Mouse (Mus musculus): ENCODE data around the gene Ccr10.

Gene Ccr10

DNA sequence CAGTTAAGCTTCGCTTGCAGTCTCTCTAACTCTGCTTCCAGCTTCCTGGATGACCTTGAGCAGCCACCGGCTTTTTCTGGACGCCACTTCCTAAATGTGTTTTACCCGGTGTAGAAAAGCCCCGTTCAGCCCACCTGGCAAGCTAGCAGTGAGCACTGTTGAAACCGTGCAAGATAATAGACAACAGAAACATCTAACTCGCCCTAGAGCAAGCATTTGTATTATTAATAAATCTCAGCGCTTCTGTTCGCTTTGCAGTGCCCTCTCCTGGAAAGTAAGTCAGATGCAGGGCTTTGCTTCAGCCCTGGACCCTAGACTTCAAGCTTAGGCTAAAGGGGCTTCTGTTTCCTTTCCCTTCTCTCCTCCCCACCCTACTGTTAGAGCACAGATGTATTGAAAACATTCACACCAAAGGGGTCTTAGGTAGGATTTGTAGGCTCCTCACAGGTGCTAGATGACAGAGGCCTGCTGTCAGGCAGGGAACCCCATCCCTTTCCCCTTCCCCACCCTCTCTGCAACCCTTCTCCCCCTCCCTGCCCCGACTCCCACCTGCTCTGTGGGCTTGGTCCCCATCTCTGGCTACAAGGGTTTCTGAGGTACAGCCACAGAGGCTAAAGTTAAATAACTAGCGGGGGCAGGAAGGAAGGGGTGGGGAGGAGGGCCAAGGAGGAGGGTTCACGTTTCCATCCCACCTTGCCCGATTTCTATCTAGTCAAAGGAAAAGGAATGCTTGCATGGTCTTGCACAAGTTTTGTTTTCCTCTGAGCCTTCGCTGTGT is at the start of gene Ccr10:
Gene Ccr10, minus strand, starts transcription at position 593 of the 778 bp plus-strand sequence.
- no peak for DNase-seq (ENCODE audit: low spot score in 2 of 2)

DNA sequence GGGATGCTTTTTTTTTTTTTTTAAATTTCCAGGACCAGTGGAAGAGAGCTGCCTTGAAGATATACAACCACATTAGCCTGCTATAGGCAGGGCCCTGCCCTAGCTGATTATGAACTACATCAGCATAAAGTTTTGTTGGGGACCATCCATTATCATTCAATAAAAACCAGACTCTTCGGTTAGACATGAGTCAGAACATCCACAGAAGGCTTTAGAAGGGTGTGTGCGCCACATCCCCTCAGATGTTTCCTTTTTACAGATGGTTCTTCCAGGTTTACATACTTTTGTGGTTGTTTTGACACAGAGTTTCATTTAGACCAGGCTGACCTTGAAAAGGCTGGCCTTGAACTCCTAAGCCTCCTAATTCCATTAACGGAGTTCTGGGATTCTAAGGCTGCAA is 49.1 kb upstream of the Ccr10 start:
- DNase-seq (ENCODE audit: low spot score in 2 of 2) = no peak

DNA sequence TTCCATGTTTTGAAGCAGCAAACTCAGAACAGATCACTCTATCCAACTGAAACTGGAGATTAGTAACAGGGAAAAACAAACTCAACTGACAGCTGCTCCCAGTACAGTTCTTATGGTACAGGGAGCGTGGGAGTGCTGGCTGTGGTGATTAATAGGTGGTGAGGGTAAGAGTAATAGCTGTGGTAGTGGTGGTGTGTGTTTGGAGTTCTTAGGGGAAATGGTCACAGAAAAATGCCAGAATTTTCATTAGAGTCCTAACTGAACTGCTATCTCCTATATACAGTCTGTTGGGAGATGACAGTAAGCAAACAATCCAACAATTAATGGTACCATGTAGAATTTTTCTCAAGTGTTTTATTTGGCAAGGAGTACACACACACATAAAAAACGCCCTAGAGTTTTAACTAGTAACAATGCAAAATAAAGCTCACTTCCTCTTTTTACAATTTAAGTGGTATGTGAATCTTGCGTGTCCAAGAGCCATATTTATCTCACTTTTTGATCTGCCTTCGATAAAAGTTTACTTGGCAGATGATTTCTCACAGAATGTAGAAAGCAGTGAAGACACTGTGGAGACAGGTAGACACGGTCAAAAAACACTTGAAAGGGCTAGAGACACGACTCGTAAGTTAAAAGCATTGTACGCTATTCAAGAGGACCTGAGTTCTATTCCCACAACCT is 46.2 kb upstream of the Ccr10 start:
- DNase-seq (ENCODE audit: low spot score in 2 of 2) = no peak

DNA sequence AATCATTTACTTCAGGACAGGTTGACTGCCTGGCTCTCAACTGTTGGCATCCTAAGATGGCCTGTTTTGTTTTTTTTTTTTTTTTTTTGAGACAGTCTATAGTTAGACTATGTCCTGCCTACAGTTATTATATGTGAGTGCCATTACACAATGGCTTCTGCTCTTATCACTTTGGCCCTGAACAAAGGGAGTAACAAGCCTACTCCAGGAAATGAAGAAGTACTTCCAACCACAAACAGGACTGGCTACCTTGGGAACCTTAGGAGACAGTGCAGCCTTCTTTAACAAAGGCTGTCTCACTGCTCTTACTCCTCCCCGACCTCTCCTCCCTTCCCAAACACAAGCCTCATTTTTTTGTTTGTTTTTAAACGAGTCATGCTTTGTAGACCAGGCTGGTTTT is 45.6 kb upstream of the Ccr10 start:
- no peak for DNase-seq (ENCODE audit: low spot score in 2 of 2)

DNA sequence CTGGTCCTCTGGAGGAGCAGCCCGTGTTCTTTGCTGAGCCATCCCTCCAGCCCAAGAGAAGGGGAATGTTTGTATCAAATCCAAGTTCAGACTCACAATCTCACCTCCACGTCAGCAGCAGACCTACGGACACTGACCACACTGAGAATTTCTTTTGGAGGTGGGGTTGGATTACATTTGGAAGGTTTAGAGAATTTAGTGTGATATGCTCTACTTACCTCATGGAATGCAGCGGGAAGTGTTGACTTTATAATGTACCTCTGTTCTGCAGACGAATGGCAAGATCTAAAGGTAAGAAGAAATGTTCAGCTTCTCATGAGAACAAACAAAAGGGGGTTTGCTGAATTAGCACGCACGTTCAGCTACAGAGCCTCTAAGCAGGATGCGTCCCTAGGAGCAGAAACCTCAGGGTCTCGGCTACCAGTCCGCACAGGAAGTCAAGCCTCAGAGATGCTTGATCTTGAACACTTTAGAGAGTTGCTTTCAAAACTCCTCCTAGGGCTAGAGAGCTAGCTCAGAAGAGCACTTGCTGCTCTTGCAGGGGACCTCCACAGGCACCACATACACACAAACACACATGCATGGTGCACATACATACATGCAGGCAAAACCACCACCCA is 43.3 kb upstream of the Ccr10 start:
- no peak for DNase-seq (ENCODE audit: low spot score in 2 of 2)

DNA sequence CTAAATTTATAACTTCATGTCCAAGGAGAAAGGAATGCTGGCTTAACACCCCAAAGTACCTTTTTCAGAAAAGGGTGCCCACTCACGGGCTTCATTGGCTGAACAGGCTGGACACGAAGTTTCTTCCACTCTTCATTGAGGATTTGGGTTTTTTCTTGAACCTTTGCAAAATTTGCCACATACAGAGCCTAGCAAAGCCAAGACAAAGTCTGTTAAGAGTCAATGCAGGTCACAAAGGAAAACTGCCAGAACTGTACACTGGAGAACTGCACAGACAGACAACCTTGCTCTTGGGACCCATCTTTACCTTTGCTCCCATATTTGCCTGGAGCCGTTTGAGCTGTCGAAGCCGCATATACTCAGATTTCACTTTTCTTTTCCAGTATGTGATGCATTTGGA is 41.7 kb upstream of the Ccr10 start:
- no peak for DNase-seq (ENCODE audit: low spot score in 2 of 2)

GRCm38 (mm10) chr11:101211970-101212369 is 36.7 kb upstream of the Ccr10 start:
- peak; percentile 12 to 19 for DNase-seq (ENCODE audit: low spot score in 2 of 2)

- peak in 1 of 2 experiments; percentile 35 for DNase-seq (ENCODE audit: low spot score in 2 of 2)
These were observed 25.7 kb upstream of the Ccr10 start for GRCm38 (mm10) chr11:101200986-101201385.

- no peak for DNase-seq (ENCODE audit: low spot score in 2 of 2)
These were observed 24.3 kb upstream of the Ccr10 start for GRCm38 (mm10) chr11:101199555-101199954.

DNA sequence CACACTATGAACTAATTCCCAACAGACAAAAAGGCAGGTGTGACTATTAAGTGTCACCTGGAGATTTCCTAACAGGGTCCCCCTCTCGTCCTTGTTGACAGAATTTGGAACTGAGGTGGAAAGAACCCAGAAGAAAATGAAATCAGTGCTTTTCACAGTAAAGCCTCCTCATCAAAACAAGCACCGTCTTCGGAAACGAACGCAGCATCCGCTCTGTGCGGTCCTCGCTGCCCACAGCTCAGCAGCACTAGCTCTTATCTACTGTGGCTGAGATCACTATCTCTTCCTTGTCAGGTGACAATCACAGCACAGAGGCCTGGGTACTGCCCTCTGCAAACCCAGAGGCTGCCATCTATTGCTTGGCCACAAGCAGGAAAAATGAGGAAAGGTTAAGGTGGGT is 20.9 kb upstream of the Ccr10 start:
- DNase-seq (ENCODE audit: low spot score in 2 of 2) = no peak

DNA sequence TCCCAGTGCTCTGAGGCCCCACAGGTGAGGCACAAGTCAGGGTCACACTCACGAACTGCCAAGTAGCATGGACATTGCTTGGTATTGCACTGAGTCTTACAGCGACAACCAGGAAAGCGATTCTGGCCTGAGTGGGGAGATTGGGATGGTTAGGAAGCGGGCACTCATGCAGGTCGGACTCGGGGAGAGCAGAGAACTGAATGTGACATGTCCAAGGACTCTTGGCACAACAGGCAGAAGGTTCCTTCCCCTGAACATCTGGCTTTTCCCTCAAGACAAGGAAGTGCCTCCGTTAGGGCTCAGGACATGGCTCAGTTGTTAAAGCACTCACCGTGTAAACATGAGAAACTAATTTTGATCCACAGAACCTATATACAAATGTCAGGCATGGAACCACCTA is 20.3 kb upstream of the Ccr10 start:
- DNase-seq (ENCODE audit: low spot score in 2 of 2) = no peak

GRCm38 (mm10) chr11:101195101-101195500 is 19.9 kb upstream of the Ccr10 start:
- DNase-seq (ENCODE audit: low spot score in 2 of 2) = no peak

- DNase-seq (ENCODE audit: low spot score in 2 of 2) = no peak
These were observed 19.4 kb upstream of the Ccr10 start for GRCm38 (mm10) chr11:101194643-101195042.

- DNase-seq (ENCODE audit: low spot score in 2 of 2) = no peak
These were observed 18.9 kb upstream of the Ccr10 start for GRCm38 (mm10) chr11:101194137-101194536.

- no peak for DNase-seq (ENCODE audit: low spot score in 2 of 2)
These were observed 17.8 kb upstream of the Ccr10 start for GRCm38 (mm10) chr11:101193076-101193475.

GRCm38 (mm10) chr11:101192646-101193045 is 17.4 kb upstream of the Ccr10 start:
- no peak for DNase-seq (ENCODE audit: low spot score in 2 of 2)

GRCm38 (mm10) chr11:101191919-101192470 is 16.8 kb upstream of the Ccr10 start:
- no peak for DNase-seq (ENCODE audit: low spot score in 2 of 2)

- DNase-seq (ENCODE audit: low spot score in 2 of 2) = no peak
These were observed 16.0 kb upstream of the Ccr10 start for GRCm38 (mm10) chr11:101190913-101191907.

DNA sequence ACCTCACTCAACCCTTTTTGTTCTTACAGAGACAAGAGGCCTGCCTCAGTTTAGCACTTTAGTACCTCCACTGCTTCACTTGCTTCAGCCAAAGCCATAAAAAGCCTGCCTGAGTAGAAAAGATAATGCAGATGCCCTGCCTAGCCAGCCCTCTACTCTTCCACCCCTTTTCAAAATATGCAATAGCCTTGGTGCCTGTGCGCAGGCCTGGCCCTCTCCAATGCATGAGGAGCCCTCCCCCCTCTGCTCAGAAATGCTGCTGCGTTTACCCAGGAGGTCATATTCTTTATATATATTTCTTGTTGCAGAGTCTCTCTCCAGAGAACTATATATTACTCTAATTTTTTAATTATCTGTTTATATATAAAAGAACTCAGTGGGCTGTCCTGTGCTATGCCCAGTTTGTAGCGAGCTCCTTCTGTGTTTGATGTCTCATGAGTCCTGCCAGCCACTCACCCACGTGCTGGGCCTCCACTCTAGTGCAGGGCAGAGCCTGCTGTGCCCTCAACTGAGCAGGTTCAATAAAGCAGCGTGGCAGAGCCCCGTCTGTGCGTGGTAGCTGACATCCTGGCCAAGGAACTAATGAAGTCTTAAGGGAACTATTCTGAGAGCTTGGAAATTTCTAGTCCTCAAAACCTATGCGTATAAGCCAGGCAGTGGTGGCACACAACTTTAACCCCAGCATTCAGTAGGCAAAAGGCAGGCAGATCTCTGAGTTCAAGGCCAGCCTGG is 15.1 kb upstream of the Ccr10 start:
- no peak for DNase-seq (ENCODE audit: low spot score in 2 of 2)

DNA sequence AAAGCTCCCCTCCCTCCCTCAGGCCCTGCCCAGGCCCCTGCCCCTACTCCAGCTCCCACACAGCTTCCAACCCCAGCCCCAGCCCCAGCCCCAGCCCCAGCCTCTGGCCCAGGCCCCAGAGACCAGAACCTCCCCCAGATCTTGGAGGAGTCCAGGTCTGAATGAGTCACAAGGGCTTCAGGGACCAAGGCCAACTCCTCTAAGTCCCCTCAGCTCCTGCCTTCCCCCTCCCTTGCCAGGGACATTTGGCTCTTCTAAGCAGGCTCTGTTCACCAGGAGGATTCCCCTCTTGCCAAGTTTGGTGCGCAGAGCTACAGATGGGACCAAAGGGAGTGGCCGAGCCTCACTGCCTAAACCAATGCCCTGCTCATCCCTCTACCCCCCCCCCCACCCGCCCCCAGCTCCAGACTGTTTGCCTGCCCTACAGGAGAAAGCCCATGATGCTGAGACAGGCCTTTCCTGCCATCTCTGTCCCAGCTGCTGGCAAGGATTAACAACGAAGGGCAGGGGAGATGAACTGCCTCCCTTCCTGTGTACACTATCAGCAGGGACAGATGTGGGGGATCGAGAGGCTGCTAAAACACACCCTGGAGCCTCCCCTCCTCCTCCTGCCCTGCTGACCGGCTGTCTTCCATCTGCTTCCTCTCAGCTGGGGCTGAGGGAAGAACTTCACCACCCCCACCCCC is 14.4 kb upstream of the Ccr10 start:
- no peak for DNase-seq (ENCODE audit: low spot score in 2 of 2)
